ENCODE assay signal across 25 mouse cellular contexts in the genomic region with DNA sequence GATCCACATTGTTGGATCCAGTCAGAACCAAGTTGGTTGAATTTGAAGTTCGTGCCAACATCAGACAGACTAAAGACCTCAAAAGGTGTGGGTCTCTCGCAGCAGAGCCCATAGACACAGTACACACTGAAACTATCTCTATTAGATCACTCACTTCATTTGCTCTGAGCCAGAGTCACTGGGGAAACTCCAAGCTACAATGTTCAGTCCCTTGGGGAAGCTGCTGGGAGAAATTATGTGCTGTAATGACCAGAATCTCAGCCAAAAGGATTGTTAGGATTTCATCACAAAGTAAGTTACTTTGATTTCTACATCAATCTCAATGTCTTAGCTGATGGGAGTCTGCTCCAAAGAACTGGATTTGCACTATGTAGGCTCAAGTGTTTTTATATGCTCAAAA.
DNase-seq lines count a peak whose midpoint lies in the region; ATAC-seq and TF ChIP-seq lines count a peak whose summit lies in the region.
"Had no signal": no experiment of that assay in that cellular context is flagged by ENCODE, and none has a peak within 500 bp of the region (broad histone marks: within the 10 kb centered on the region; RNA-seq: fewer than 3 reads in every experiment).

No protein-coding gene starts in this region.

- H3K4me2 ChIP-seq in lung, embryonic 15.5 days = no peak overlapping the region
- H3K4me2 ChIP-seq: embryonic facial prominence, embryonic 13.5 days; forebrain, embryonic 13.5 days; heart, embryonic 11.5 days; hindbrain, embryonic 12.5 days had no signal

- H3K27ac ChIP-seq in lung, embryonic 15.5 days = no peak overlapping the region
- H3K27ac ChIP-seq: embryonic facial prominence, embryonic 10.5 days; embryonic facial prominence, embryonic 13.5 days; forebrain, embryonic 10.5 days; forebrain, embryonic 13.5 days; hindbrain, embryonic 12.5 days had no signal

- H3K27me3 ChIP-seq in lung, embryonic 15.5 days = no peaks in the 10 kb centered on the region
- H3K27me3 ChIP-seq: embryonic facial prominence, embryonic 13.5 days; forebrain, embryonic 13.5 days; hindbrain, embryonic 12.5 days had no signal

- DNase-seq in adrenal gland, postnatal 10 days = peak; percentile 29
- DNase-seq in adrenal gland, adult 18-20 months (ENCODE audit: low spot score in 2 of 2) = no peak
- no peak for DNase-seq in lung, adult 2 months
- DNase-seq in adipocyte (ENCODE audit: low spot score) = peak; percentile 37
- DNase-seq: adrenal gland, adult 2 months; adrenal gland, postnatal 25 days; cerebellum, adult 11-12 months; cerebellum, adult 8-10 months; cerebellum, postnatal 36 days; embryo, embryonic 11 days; gastrocnemius, postnatal 10 days; gastrocnemius, postnatal 36 days; heart, adult 11 months had no signal

- no peak for TF ChIP-seq CTCF in lung, adult 2 months (IDR thresholded peaks at IDR 0.05; ENCODE audit: insufficient read depth, low read length)

- 76% methylated on average over 2 of the region's 2 CpGs for WGBS in lung, embryonic 15.5 days
- WGBS in lung, adult 2 months = 79% methylated on average over 2 of the region's 2 CpGs

- H3K9ac ChIP-seq in lung, embryonic 15.5 days = no peak overlapping the region
- H3K9ac ChIP-seq: embryonic facial prominence, embryonic 13.5 days; forebrain, embryonic 13.5 days; hindbrain, embryonic 12.5 days had no signal

- peak; percentile 23; the same call in 1 of the 2 replicates for ATAC-seq in lung, embryonic 15.5 days (ENCODE audit: borderline replicate concordance, extremely low read depth, low FRiP score, low TSS enrichment)
- no peak for ATAC-seq in monocyte, adult 5-6 weeks (replicated peaks; ENCODE audit: insufficient number of reproducible peaks, low FRiP score, low TSS enrichment, poor library complexity, severe bottlenecking)
- ATAC-seq: activated CD4-positive, CD25-positive, alpha-beta regulatory T cell, adult 4 months; forebrain, embryonic 13.5 days; forebrain, embryonic 16.5 days; inflammation-experienced regulatory T-cells, adult 6 months had no signal

- peaks cover 10% of the 10 kb centered on the region for H3K4me1 ChIP-seq in lung, embryonic 15.5 days
- H3K4me1 ChIP-seq in lung, adult 2 months (ENCODE audit: control insufficient read depth, insufficient read depth, low read length) = no peaks in the 10 kb centered on the region
- H3K4me1 ChIP-seq: embryonic facial prominence, embryonic 13.5 days; forebrain, embryonic 10.5 days; forebrain, embryonic 13.5 days; hindbrain, embryonic 12.5 days had no signal

- no peaks in the 10 kb centered on the region for H3K36me3 ChIP-seq in lung, embryonic 15.5 days
- H3K36me3 ChIP-seq: embryonic facial prominence, embryonic 10.5 days; embryonic facial prominence, embryonic 13.5 days; forebrain, embryonic 10.5 days; hindbrain, embryonic 12.5 days had no signal

- TF ChIP-seq POLR2A in lung, adult 2 months (IDR thresholded peaks at IDR 0.05; ENCODE audit: borderline replicate concordance, extremely low read depth, low read depth, low read length) = no peak

- H3K9me3 ChIP-seq in lung, embryonic 15.5 days = no peaks in the 10 kb centered on the region
- H3K9me3 ChIP-seq: embryonic facial prominence, embryonic 10.5 days; embryonic facial prominence, embryonic 13.5 days; forebrain, embryonic 13.5 days; hindbrain, embryonic 12.5 days had no signal

- H3K4me3 ChIP-seq in lung, embryonic 15.5 days = no peak overlapping the region
- H3K4me3 ChIP-seq in lung, adult 2 months (replicated peaks; ENCODE audit: extremely low read depth, low read depth, low read length) = no peak overlapping the region
- H3K4me3 ChIP-seq: embryonic facial prominence, embryonic 10.5 days; embryonic facial prominence, embryonic 13.5 days; erythroblast, embryonic 14.5 days; forebrain, embryonic 10.5 days; forebrain, embryonic 13.5 days; hindbrain, embryonic 12.5 days had no signal

Comparison
In these comparisons a context has a peak if more than half of its experiments do, and no peak if none do; other contexts are left out.
1. DNase-seq: peak in adrenal gland, postnatal 10 days (single experiment) and adipocyte (single experiment); none in adrenal gland, adult 18-20 months (0 of 2) and lung, adult 2 months (single experiment).